Mouse (Mus musculus) bone marrow, adult 2 months (tissue): Measurements from ENCODE around the gene Ttc38. TPM values are rescaled to one million over a fixed set of nuclear protein-coding genes. Genes with fewer than 3 reads are reported as not detected.
A peak's percentile ranks its signal among the peaks of the same experiment; 100 is the strongest.
"Not testable (repeated sequence)": the region's sequence is repeated elsewhere in the genome, so short reads cannot be mapped to it uniquely, and the experiment has no call there.

Experiments
- H3K27ac ChIP-seq: fragments of 200-500 bp; 2 replicates; pipeline ENCODE4 v1.5.1; 2012; ENCODE audit warnings: low read depth, mild to moderate bottlenecking, control low read depth, inconsistent platforms, low read length; ENCODE audit not compliant: control insufficient read depth, poor library complexity, insufficient read depth
- H3K4me1 ChIP-seq: fragments of 200-500 bp; 2 replicates; pipeline ENCODE4 v1.6.1; 2011; ENCODE audit warnings: low read length; ENCODE audit not compliant: control insufficient read depth, insufficient read depth
- H3K4me3 ChIP-seq: fragments of 200-500 bp; replicated peaks from 2 replicates; pipeline ENCODE3; 2011; ENCODE audit warnings: mild to moderate bottlenecking, low read depth, low read length, control low read depth; ENCODE audit not compliant: control insufficient read depth
- CTCF ChIP-seq: fragments of 200-500 bp; IDR thresholded peaks from 2 replicates; pipeline ENCODE4 v1.5.1; 2011; ENCODE audit warnings: low read length, control low read depth; ENCODE audit not compliant: control insufficient read depth, insufficient read depth
- POLR2A ChIP-seq: fragments of 200-500 bp; IDR thresholded peaks from 2 replicates; pipeline ENCODE4 v1.6.1; 2011; ENCODE audit warnings: low read depth, mild to moderate bottlenecking, control low read depth, low read length, borderline replicate concordance; ENCODE audit not compliant: control insufficient read depth
- WGBS: fragments of 180-500 bp; shearing (Covaris S2); methylation state at CpG from one replicate; pipeline ENCODE4 v1.1.7; 2018; 5-methylcytosine and 5-hydroxymethylcytosine counted together
- polyA plus RNA-seq: library from polyadenylated mRNA; stranded (reverse); fragments of >200 nt; gene quantifications from 2 replicates; pipeline ENCODE4 v1.2.4, GENCODE M21; 2011; ENCODE audit warnings: low replicate concordance; ENCODE audit not compliant: missing spikeins, insufficient read depth, insufficient read length

The Ttc38 gene
- polyA plus RNA-seq, 1 experiment: 2.9 TPM

DNA sequence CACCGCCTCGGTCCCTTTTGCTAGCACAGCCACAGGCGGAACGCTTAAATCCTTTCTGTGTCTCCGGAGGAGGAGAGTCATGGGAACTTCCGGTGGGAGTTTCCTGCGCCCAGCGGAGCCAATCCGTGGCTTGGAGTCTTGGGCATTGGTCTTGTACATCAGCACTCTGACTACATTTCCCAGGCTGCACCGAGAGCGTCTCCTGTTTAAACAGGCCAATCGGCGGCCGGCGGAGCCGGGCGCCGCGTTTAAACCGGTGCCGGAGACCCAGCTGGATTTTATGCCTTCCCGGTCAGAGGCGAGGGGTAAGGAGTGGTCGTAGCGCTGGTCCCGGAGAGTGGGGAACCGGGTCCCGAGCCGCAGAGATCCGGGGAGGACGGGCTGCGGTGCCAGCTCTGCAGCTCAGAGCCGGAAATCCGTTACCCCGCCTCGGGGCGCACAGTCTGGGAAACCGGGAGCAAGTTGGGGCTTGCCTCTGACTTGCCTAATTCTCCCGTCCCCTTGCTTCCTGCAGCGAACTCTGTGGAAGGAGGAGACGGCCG is 27.5 kb downstream of the Ttc38 start, which contains the start of gene Gtse1:
TSS of gene Gtse1 (plus strand) at position 256 of the 542 bp plus-strand sequence.
- H3K27ac ChIP-seq: peak within 1 kb of the TSS; percentile 42
- no peaks in the 10 kb centered on the region for H3K4me1 ChIP-seq
- peak within 1 kb of the TSS; percentile 97 for H3K4me3 ChIP-seq
- TF ChIP-seq POLR2A: 0 out of 2 replicates have a peak, but pooled peaks have one; percentile 25
- TF ChIP-seq CTCF: no peak
- under 1% methylated on average over 42 of the region's 42 CpGs for WGBS

- not testable (repeated sequence) for H3K4me3 ChIP-seq, H3K4me1 ChIP-seq, H3K27ac ChIP-seq
- 93% methylated on average over 7 of the region's 7 CpGs for WGBS
Observed at GRCm38 (mm10) chr15:85865913-85866312, 33.8 kb downstream of the Ttc38 start.

- 33% methylated on average over 6 of the region's 6 CpGs for WGBS
- TF ChIP-seq CTCF (peak; percentile 92), POLR2A (no peak)
- no peak overlapping the region for H3K4me3 ChIP-seq
- H3K27ac ChIP-seq: no peak overlapping the region
- H3K4me1 ChIP-seq: no peaks in the 10 kb centered on the region
Observed at GRCm38 (mm10) chr15:85867696-85868095, 35.6 kb downstream of the Ttc38 start.

DNA sequence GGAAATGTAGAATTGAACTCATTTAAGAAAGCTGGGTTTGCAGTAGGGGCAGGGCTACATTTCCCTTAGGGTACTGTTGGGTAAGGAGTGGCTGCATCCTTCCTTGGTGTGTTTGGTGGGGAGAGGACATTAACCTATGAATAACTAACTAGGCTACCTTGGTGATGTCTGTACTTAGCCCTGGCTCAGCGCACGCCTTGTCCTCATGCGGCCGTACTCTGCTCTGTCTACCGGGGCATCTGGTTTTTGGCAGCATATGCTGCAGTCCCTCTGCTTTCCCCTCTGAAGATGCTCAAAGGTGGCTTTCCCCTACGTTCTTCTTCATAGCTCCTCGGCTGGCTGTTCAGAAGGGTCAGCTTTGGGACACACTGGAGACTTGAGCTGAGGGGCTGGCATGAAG is 45.2 kb downstream of the Ttc38 start:
- WGBS: 94% methylated on average over 7 of the region's 7 CpGs
- Histone ChIP-seq H3K4me1 (no peaks in the 10 kb centered on the region; the same call in 1 of the 2 replicates), H3K27ac (no peak overlapping the region), H3K4me3 (no peak overlapping the region)
- TF ChIP-seq CTCF: no peak
- TF ChIP-seq POLR2A: no peak

DNA sequence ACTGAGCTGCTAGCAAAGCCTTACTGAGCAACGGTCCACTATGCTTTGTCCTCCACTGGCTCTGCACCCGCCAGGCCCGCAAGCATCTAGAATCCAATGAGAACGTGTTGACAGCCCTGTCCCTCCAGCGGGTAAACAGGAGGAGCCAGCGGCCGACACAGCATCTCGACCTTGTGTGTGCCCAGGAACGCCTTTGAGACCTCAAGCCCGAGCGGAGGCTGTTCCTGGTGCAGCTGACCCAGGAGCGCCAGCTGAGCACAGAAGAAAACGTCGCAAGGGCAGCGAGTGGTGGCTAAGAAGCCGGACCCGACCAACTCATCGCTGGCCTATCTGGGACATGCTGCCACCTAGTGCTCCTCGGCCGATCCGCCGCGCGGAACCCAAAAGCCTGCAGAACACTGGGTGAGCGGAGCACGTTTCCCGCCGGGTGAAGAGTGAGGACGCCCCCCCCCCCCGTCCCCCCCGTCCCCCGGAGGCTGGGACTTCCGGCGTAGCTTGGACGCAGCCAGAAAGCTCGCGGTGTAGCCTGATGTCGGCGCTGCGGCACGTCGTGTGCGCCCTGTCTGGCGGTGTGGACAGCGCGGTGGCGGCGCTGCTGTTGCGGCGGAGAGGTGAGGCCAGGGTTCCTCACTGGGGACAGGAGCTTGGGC is 46.9 kb downstream of the Ttc38 start, which contains the start of gene Trmu:
TSS of gene Trmu (plus strand) at position 465 of the 650 bp plus-strand sequence.
- WGBS: 1% methylated on average over 50 of the region's 50 CpGs
- no peaks in the 10 kb centered on the region; the same call in 1 of the 2 replicates for H3K4me1 ChIP-seq
- H3K4me3 ChIP-seq: peak within 1 kb of the TSS; percentile 82
- TF ChIP-seq CTCF: peak; percentile 59
- TF ChIP-seq POLR2A: peak; percentile 70; the same call in 1 of the 2 replicates
- peak within 1 kb of the TSS; percentile 65 for H3K27ac ChIP-seq

- peak overlapping the region; percentile 82 for H3K4me3 ChIP-seq
- no peak for TF ChIP-seq POLR2A
- TF ChIP-seq CTCF: no peak
- peak overlapping the region; percentile 65 for H3K27ac ChIP-seq
- under 1% methylated on average over 18 of the region's 18 CpGs for WGBS
- H3K4me1 ChIP-seq: no peaks in the 10 kb centered on the region; the same call in 1 of the 2 replicates
Observed at GRCm38 (mm10) chr15:85879498-85879895, 47.4 kb downstream of the Ttc38 start.

- WGBS: 84% methylated on average over 5 of the region's 5 CpGs
- no peaks in the 10 kb centered on the region for H3K4me1 ChIP-seq
- no peak for TF ChIP-seq POLR2A
- no peak for TF ChIP-seq CTCF
- no peak overlapping the region for H3K4me3 ChIP-seq
- H3K27ac ChIP-seq: no peak overlapping the region
Observed at GRCm38 (mm10) chr15:85885606-85886005, 53.5 kb downstream of the Ttc38 start.

GRCm38 (mm10) chr15:85889235-85889634 is 57.1 kb downstream of the Ttc38 start:
- TF ChIP-seq POLR2A (no peak), CTCF (no peak)
- 58% methylated on average over 4 of the region's 4 CpGs for WGBS
- Histone ChIP-seq H3K4me3 (no peak overlapping the region), H3K4me1 (no peaks in the 10 kb centered on the region), H3K27ac (no peak overlapping the region)
